Mouse (Mus musculus): ENCODE measurements around the gene Ssh2. TPM values are rescaled to one million over a fixed set of nuclear protein-coding genes. Genes with fewer than 3 reads are reported as not detected.

The Ssh2 gene
- polyA plus RNA-seq, 1 experiment from 2014 or later, result 17.1 TPM

DNA sequence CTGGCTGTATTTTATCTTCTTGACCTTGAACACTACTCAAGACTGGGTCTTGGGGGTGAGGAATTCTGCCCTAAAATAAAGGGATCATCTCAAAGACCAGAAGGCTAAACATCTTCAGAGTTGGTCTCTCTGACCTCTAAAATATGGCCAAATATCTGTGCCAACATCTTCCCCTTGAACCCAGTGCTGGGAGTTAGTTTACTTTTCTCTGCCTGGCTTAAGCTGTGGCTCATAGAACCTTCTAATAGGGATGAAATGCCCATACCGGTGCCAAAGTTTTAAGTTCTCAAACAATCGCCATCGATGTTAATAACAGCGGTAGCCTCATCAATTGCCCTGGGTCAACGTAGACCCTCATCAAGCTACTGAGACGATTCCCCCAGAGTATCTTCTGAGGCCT is 245.8 kb downstream of the Ssh2 start:
- Histone ChIP-seq H3K9me3 (replicated peaks) (no peaks in the 10 kb centered on the region), H3K27me3 (peaks cover 68% of the 10 kb centered on the region), H3K9ac (peak overlapping the region; percentile 64)

DNA sequence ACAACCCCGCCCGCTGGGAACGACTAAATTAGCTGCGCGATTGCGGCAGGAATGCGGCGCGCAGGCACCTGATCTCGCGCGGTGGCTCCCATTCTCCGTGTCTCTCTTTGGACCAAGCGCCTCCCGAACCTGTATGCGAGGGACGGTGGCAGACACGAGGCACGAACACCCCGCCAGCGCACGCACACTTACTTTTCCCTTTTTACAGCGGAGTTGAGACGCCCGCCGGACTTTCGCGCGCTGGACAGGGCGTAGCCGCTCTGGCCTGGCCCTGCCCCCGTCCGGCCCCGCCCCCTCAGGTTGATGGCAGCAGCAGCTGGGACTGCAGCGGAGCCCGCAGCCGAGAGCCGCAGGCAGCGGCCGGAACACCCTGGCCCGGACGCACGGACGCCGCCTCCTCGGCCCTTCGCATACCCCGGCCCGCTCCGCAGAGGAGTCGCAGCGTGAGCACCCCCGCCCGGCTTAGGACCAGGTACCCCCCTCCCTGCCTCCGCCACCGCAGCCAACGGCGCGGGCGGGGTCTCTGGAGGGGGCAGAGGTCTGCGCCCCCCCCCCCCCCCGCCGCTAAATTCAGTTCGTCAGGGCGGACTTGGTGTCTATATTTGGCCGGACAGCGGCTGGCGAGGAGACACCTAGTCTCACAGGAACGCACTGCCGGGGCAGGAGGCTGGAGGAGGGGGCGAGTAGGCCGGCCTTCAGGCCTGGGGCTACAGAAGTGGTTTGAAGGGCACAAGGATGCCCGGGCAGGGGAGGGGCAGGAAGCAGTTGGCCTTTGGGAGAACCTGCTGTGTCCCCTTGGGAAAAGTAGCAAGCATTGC is 246.4 kb downstream of the Ssh2 start, which contains the start of gene Coro6:
Coro6 (plus strand) TSS at position 129 of the 818 bp plus-strand sequence.
- peaks cover 14% of the 10 kb centered on the region for H3K4me1 ChIP-seq
- peak within 1 kb of the TSS; percentile 64 for H3K9ac ChIP-seq
- H3K4me2 ChIP-seq (replicated peaks), result peak within 1 kb of the TSS; percentile 99
- H3K4me3 ChIP-seq, result peak within 1 kb of the TSS; percentile 54
- peak; percentile 51; the same call in 1 of the 2 replicates for ATAC-seq (ENCODE audit: low FRiP score)
- no peak within 1 kb of the TSS for H3K27ac ChIP-seq
- no peaks in the 10 kb centered on the region for H3K9me3 ChIP-seq (replicated peaks)
- under 1% methylated on average over 72 of the region's 73 CpGs for WGBS
- H3K36me3 ChIP-seq, result no peaks in the 10 kb centered on the region
- peaks cover 74% of the 10 kb centered on the region for H3K27me3 ChIP-seq

More for the DNA sequence above, 245.8 kb downstream of the Ssh2 start:
- Histone ChIP-seq H3K36me3 (no peaks in the 10 kb centered on the region), H3K27ac (no peak overlapping the region), H3K4me3 (peak overlapping the region; percentile 54), H3K4me1 (peaks cover 13% of the 10 kb centered on the region), H3K4me2 (replicated peaks) (peak overlapping the region; percentile 99)
- ATAC-seq (ENCODE audit: low FRiP score), result no peak
- WGBS, result 2% methylated on average over 6 of the region's 6 CpGs

GRCm38 (mm10) chr11:77463101-77463445 is 247.0 kb downstream of the Ssh2 start:
- Histone ChIP-seq H3K9me3 (replicated peaks) (no peaks in the 10 kb centered on the region), H3K36me3 (no peaks in the 10 kb centered on the region), H3K4me3 (peak overlapping the region; percentile 54; the same call in 1 of the 2 replicates), H3K27me3 (peaks cover 80% of the 10 kb centered on the region), H3K4me1 (peaks cover 18% of the 10 kb centered on the region), H3K27ac (no peak overlapping the region), H3K9ac (peak overlapping the region; percentile 64; the same call in 1 of the 2 replicates), H3K4me2 (replicated peaks) (peak overlapping the region; percentile 99)
- ATAC-seq (ENCODE audit: low FRiP score), result no peak
- WGBS, result 56% methylated on average over 8 of the region's 8 CpGs

DNA sequence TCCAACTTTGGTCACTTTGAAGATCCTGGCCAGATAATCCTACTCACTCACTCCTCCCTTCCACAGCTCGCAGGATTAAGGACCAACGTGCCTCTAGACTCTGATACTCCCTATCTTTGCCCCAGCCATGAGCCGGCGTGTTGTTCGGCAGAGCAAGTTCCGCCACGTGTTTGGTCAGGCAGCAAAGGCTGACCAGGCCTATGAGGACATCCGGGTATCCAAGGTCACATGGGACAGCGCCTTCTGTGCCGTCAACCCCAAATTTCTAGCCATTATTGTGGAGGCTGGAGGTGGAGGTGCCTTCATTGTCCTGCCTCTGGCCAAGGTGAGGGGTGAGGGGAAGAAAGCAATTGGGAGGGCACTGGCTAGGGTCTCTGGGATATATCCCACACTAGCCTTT is 247.7 kb downstream of the Ssh2 start:
- Histone ChIP-seq H3K36me3 (no peaks in the 10 kb centered on the region), H3K4me1 (peaks cover 18% of the 10 kb centered on the region), H3K9ac (no peak overlapping the region), H3K27me3 (peaks cover 84% of the 10 kb centered on the region), H3K4me2 (replicated peaks) (no peak overlapping the region), H3K9me3 (replicated peaks) (no peaks in the 10 kb centered on the region), H3K4me3 (no peak overlapping the region), H3K27ac (no peak overlapping the region)
- ATAC-seq (ENCODE audit: low FRiP score), result no peak
- WGBS, result 78% methylated on average over 10 of the region's 10 CpGs

DNA sequence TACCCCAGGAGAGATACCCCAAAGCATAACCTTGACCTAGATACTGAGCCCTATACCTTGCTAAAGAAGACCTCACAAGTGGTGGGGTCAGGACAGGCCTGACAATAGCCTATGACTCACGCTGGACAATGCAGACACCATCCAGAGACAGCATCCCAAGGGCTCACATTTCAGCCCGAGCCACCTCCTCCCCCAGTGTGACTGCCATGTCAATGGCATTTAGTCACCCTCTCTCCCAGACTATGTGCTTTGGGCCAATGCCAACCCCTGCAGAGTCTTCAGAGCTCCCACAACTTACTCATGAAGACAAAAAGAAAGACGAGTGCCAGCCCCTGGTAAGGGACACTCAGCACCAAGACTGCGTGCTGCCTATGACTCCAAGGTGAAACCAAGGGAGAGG is 248.6 kb downstream of the Ssh2 start:
- peaks cover 86% of the 10 kb centered on the region for H3K27me3 ChIP-seq
- no peak overlapping the region for H3K9ac ChIP-seq
- H3K27ac ChIP-seq, result no peak overlapping the region
- no peak overlapping the region for H3K4me3 ChIP-seq
- WGBS, result 59% methylated on average over 4 of the region's 4 CpGs
- no peaks in the 10 kb centered on the region for H3K9me3 ChIP-seq (replicated peaks)
- no peak overlapping the region for H3K4me2 ChIP-seq (replicated peaks)
- H3K4me1 ChIP-seq, result peaks cover 18% of the 10 kb centered on the region
- H3K36me3 ChIP-seq, result no peaks in the 10 kb centered on the region
- no peak for ATAC-seq (ENCODE audit: low FRiP score)

DNA sequence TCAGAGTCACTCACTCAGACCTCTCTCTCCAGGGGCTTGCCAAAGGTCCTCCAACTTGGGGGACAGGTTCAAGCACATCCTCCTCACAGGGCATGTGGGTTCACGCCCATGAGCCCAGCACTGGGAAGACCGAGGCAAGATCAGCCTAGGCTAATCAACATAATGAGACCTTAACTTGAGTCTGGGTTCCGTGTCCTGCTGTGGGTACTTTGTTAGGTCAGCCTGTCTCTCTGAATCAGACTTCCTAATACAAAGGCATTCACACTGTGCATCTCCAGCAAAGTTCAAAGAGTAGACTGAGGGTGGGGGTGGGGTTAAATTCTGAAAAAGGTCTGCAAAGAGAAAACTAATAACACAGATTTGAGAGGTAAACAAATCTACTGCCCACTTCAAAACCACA is 249.0 kb downstream of the Ssh2 start:
- Histone ChIP-seq H3K4me1 (peaks cover 18% of the 10 kb centered on the region), H3K4me3 (no peak overlapping the region), H3K27me3 (peaks cover 86% of the 10 kb centered on the region), H3K36me3 (no peaks in the 10 kb centered on the region), H3K4me2 (replicated peaks) (no peak overlapping the region), H3K9me3 (replicated peaks) (no peaks in the 10 kb centered on the region), H3K9ac (no peak overlapping the region), H3K27ac (no peak overlapping the region)
- WGBS, result 48% methylated on average over 3 of the region's 3 CpGs
- ATAC-seq (ENCODE audit: low FRiP score), result no peak

DNA sequence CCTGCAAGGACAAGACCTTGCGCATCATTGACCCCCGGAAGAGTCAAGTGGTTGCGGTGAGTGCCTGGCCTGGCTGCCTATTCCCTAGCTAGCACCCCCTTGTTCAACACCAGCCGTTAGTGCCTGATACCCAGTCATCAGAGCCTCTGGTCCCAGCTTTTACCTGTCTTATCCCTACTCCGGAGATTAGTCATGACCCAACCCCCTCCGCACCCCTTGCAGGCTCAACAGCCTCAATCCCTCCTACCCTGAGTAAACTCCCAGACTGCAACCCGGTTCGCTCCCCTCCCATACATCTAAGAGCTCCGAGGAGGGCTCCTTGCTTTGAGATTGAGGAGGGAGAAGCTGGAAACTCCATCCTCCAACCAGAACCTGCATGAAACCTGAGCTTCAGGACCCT is 250.5 kb downstream of the Ssh2 start:
- Histone ChIP-seq H3K9me3 (replicated peaks) (no peaks in the 10 kb centered on the region), H3K4me1 (peaks cover 18% of the 10 kb centered on the region), H3K36me3 (peaks cover 11% of the 10 kb centered on the region), H3K4me2 (replicated peaks) (peak overlapping the region; percentile 9; the same call in 1 of the 2 replicates), H3K4me3 (no peak overlapping the region), H3K27ac (no peak overlapping the region), H3K9ac (no peak overlapping the region), H3K27me3 (peaks cover 71% of the 10 kb centered on the region)
- 29% methylated on average over 9 of the region's 9 CpGs for WGBS
- no peak for ATAC-seq (ENCODE audit: low FRiP score)

DNA sequence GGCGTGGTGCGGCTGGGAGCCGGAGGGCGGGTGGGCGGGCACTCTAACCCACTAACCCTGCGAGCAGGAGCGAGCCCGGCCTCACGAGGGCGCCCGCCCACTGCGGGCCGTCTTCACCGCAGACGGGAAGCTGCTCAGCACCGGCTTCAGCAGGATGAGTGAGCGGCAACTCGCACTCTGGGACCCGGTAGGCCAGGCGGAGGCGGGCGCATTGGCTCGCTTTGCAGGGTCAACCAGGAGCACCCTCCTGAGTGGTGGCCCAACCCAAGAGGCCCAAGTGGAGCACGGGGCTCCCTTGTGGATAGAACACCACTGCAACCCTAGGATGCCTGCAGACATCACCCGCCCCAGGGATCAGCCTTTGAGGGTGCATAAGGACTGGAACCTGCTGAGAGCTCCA is 251.1 kb downstream of the Ssh2 start:
- Histone ChIP-seq H3K4me2 (replicated peaks) (peak overlapping the region; percentile 9; the same call in 1 of the 2 replicates), H3K9ac (peak overlapping the region; percentile 13; the same call in 1 of the 2 replicates), H3K36me3 (peaks cover 17% of the 10 kb centered on the region), H3K4me3 (no peak overlapping the region), H3K27ac (no peak overlapping the region), H3K27me3 (peaks cover 66% of the 10 kb centered on the region), H3K4me1 (peaks cover 14% of the 10 kb centered on the region), H3K9me3 (replicated peaks) (no peaks in the 10 kb centered on the region)
- ATAC-seq (ENCODE audit: low FRiP score), result no peak
- WGBS, result 2% methylated on average over 25 of the region's 25 CpGs

GRCm38 (mm10) chr11:77467784-77468183 is 251.7 kb downstream of the Ssh2 start:
- peaks cover 8% of the 10 kb centered on the region for H3K4me1 ChIP-seq
- WGBS, result 17% methylated on average over 20 of the region's 20 CpGs
- no peaks in the 10 kb centered on the region for H3K9me3 ChIP-seq (replicated peaks)
- peaks cover 59% of the 10 kb centered on the region for H3K27me3 ChIP-seq
- H3K4me3 ChIP-seq, result no peak overlapping the region
- no peak for ATAC-seq (ENCODE audit: low FRiP score)
- peaks cover 23% of the 10 kb centered on the region for H3K36me3 ChIP-seq
- no peak overlapping the region for H3K9ac ChIP-seq
- H3K4me2 ChIP-seq (replicated peaks), result peak overlapping the region; percentile 33
- no peak overlapping the region for H3K27ac ChIP-seq

- no peak for ATAC-seq (ENCODE audit: low FRiP score)
- H3K9ac ChIP-seq, result no peak overlapping the region
- peaks cover 53% of the 10 kb centered on the region for H3K27me3 ChIP-seq
- peaks cover 30% of the 10 kb centered on the region for H3K36me3 ChIP-seq
- 77% methylated on average over 9 of the region's 9 CpGs for WGBS
- peaks cover 7% of the 10 kb centered on the region for H3K4me1 ChIP-seq
- H3K4me2 ChIP-seq (replicated peaks), result no peak overlapping the region
- H3K9me3 ChIP-seq (replicated peaks), result no peaks in the 10 kb centered on the region
- no peak overlapping the region for H3K4me3 ChIP-seq
- H3K27ac ChIP-seq, result no peak overlapping the region
Measured at GRCm38 (mm10) chr11:77468397-77468796, 252.3 kb downstream of the Ssh2 start.

GRCm38 (mm10) chr11:77471407-77471806 is 255.3 kb downstream of the Ssh2 start:
- Histone ChIP-seq H3K9me3 (replicated peaks) (no peaks in the 10 kb centered on the region), H3K36me3 (peaks cover 49% of the 10 kb centered on the region), H3K27me3 (peaks cover 25% of the 10 kb centered on the region), H3K9ac (no peak overlapping the region), H3K4me1 (peaks cover 4% of the 10 kb centered on the region), H3K4me3 (no peak overlapping the region), H3K4me2 (replicated peaks) (no peak overlapping the region), H3K27ac (no peak overlapping the region)
- WGBS, result 67% methylated on average over 28 of the region's 29 CpGs
- no peak for ATAC-seq (ENCODE audit: low FRiP score)

DNA sequence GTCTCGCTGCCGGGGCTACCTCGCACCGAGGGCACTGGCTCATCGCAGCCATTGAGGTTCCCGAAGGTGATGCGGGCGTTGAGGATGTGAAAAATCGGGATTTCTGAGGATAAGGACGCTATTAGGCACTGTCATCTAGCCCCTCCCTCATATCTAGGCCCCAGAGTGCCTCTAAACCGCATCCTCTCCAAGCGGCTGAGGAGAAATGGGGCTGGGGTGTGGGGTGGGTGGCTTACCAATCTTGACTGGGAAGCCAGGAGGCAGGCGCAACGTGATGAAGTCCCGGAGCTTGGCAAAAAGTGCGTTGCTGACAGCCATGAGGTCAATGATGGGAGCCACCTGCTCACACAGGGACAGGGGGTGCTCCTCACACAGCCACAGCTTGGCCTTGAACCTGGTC is 256.7 kb downstream of the Ssh2 start:
- 94% methylated on average over 16 of the region's 16 CpGs for WGBS
- peaks cover 52% of the 10 kb centered on the region for H3K36me3 ChIP-seq
- no peak for ATAC-seq (ENCODE audit: low FRiP score)

DNA sequence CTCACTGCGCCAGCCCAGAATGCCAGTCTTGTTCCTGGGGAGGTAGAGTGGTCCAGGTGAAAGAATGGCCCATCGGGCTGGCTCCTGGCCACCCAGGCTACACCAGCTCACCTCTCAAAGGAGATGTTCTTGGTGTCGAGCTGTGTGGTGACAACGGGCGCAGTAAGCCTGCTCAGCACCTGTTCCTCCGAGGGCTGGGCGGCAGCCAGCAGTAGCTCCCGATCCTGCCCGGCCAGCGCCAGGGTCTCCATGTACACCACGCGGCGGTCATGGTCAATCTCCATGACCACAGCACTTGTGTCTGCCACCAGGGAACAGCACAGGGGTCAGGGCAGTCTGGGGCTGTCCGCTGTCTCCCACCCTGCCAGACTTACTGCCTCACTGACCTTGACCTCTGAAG is 260.1 kb downstream of the Ssh2 start:
- Histone ChIP-seq H3K27ac (no peak overlapping the region), H3K9me3 (replicated peaks) (no peaks in the 10 kb centered on the region), H3K9ac (no peak overlapping the region), H3K4me3 (no peak overlapping the region), H3K27me3 (no peaks in the 10 kb centered on the region), H3K4me2 (replicated peaks) (no peak overlapping the region), H3K36me3 (peaks cover 44% of the 10 kb centered on the region), H3K4me1 (no peaks in the 10 kb centered on the region)
- ATAC-seq (ENCODE audit: low FRiP score), result no peak
- WGBS, result 92% methylated on average over 14 of the region's 14 CpGs

More for the DNA sequence above, 256.7 kb downstream of the Ssh2 start:
- no peak overlapping the region for H3K27ac ChIP-seq
- H3K4me3 ChIP-seq, result no peak overlapping the region
- H3K9ac ChIP-seq, result no peak overlapping the region
- peaks cover 1% of the 10 kb centered on the region for H3K4me1 ChIP-seq
- H3K9me3 ChIP-seq (replicated peaks), result no peaks in the 10 kb centered on the region
- H3K4me2 ChIP-seq (replicated peaks), result no peak overlapping the region
- H3K27me3 ChIP-seq, result peaks cover 11% of the 10 kb centered on the region
